Mouse (Mus musculus): ENCODE measurements around the gene Sh3rf3. TPM values are rescaled to one million over a fixed set of nuclear protein-coding genes. Genes with fewer than 3 reads are reported as not detected.

The Sh3rf3 gene
- polyA plus RNA-seq, 1 experiment from 2014 or later, result 0.63 TPM

- H3K27me3 ChIP-seq (ENCODE audit: control insufficient read depth, insufficient read depth, low read length), result no peaks in the 10 kb centered on the region
Observed at GRCm38 (mm10) chr10:58885816-58886215, 72.7 kb downstream of the Sh3rf3 start.

GRCm38 (mm10) chr10:58890671-58891439 is 77.7 kb downstream of the Sh3rf3 start:
- no peaks in the 10 kb centered on the region for H3K9me3 ChIP-seq (replicated peaks; ENCODE audit: control insufficient read depth, low read length)
- no peak for ATAC-seq (replicated peaks; ENCODE audit: insufficient number of reproducible peaks, low FRiP score, low TSS enrichment)
- H3K9ac ChIP-seq (ENCODE audit: low read depth, low read length), result no peak overlapping the region
- H3K27me3 ChIP-seq (ENCODE audit: control insufficient read depth, insufficient read depth, low read length), result no peaks in the 10 kb centered on the region
- no peak overlapping the region for H3K4me2 ChIP-seq
- H3K4me3 ChIP-seq (ENCODE audit: low read depth, low read length), result no peak overlapping the region
- no peaks in the 10 kb centered on the region for H3K36me3 ChIP-seq (ENCODE audit: control insufficient read depth, insufficient read depth, low read length)
- WGBS (ENCODE audit: insufficient replicate concordance), result 64% methylated on average over 16 of the region's 16 CpGs
- no peaks in the 10 kb centered on the region for H3K4me1 ChIP-seq (ENCODE audit: control insufficient read depth, insufficient read depth, low read length)
- no peak overlapping the region for H3K27ac ChIP-seq (ENCODE audit: low read depth, low read length)

More at GRCm38 (mm10) chr10:58885816-58886215, 72.7 kb downstream of the Sh3rf3 start:
- Histone ChIP-seq H3K27ac (ENCODE audit: low read depth, low read length) (no peak overlapping the region), H3K4me2 (no peak overlapping the region), H3K9ac (ENCODE audit: low read depth, low read length) (no peak overlapping the region), H3K9me3 (replicated peaks; ENCODE audit: control insufficient read depth, low read length) (no peaks in the 10 kb centered on the region), H3K4me1 (ENCODE audit: control insufficient read depth, insufficient read depth, low read length) (no peaks in the 10 kb centered on the region), H3K4me3 (ENCODE audit: low read depth, low read length) (no peak overlapping the region), H3K36me3 (ENCODE audit: control insufficient read depth, insufficient read depth, low read length) (no peaks in the 10 kb centered on the region)
- 68% methylated on average over 2 of the region's 2 CpGs for WGBS (ENCODE audit: insufficient replicate concordance)
- ATAC-seq (replicated peaks; ENCODE audit: insufficient number of reproducible peaks, low FRiP score, low TSS enrichment), result no peak

- Histone ChIP-seq H3K36me3 (ENCODE audit: control insufficient read depth, insufficient read depth, low read length) (no peaks in the 10 kb centered on the region), H3K27ac (ENCODE audit: low read depth, low read length) (no peak overlapping the region), H3K9ac (ENCODE audit: low read depth, low read length) (no peak overlapping the region), H3K4me2 (no peak overlapping the region), H3K4me1 (ENCODE audit: control insufficient read depth, insufficient read depth, low read length) (no peaks in the 10 kb centered on the region), H3K4me3 (ENCODE audit: low read depth, low read length) (no peak overlapping the region), H3K9me3 (replicated peaks; ENCODE audit: control insufficient read depth, low read length) (no peaks in the 10 kb centered on the region), H3K27me3 (ENCODE audit: control insufficient read depth, insufficient read depth, low read length) (0 out of 2 replicates have a peak, but pooled peaks cover 2% of the 10 kb centered on the region)
- WGBS (ENCODE audit: insufficient replicate concordance), result 71% methylated on average over 5 of the region's 5 CpGs
- ATAC-seq (replicated peaks; ENCODE audit: insufficient number of reproducible peaks, low FRiP score, low TSS enrichment), result no peak
Observed at GRCm38 (mm10) chr10:58895431-58895830, 82.3 kb downstream of the Sh3rf3 start.

GRCm38 (mm10) chr10:58897009-58897543 is 83.9 kb downstream of the Sh3rf3 start:
- no peak overlapping the region for H3K4me2 ChIP-seq
- H3K27me3 ChIP-seq (ENCODE audit: control insufficient read depth, insufficient read depth, low read length), result 0 out of 2 replicates have a peak, but pooled peaks cover 2% of the 10 kb centered on the region
- no peak overlapping the region for H3K4me3 ChIP-seq (ENCODE audit: low read depth, low read length)
- 68% methylated on average over 3 of the region's 3 CpGs for WGBS (ENCODE audit: insufficient replicate concordance)
- no peak for ATAC-seq (replicated peaks; ENCODE audit: insufficient number of reproducible peaks, low FRiP score, low TSS enrichment)
- no peak overlapping the region for H3K27ac ChIP-seq (ENCODE audit: low read depth, low read length)
- H3K9ac ChIP-seq (ENCODE audit: low read depth, low read length), result no peak overlapping the region
- no peaks in the 10 kb centered on the region for H3K9me3 ChIP-seq (replicated peaks; ENCODE audit: control insufficient read depth, low read length)
- H3K4me1 ChIP-seq (ENCODE audit: control insufficient read depth, insufficient read depth, low read length), result no peaks in the 10 kb centered on the region
- no peaks in the 10 kb centered on the region for H3K36me3 ChIP-seq (ENCODE audit: control insufficient read depth, insufficient read depth, low read length)

- Histone ChIP-seq H3K9ac (ENCODE audit: low read depth, low read length) (no peak overlapping the region), H3K27ac (ENCODE audit: low read depth, low read length) (no peak overlapping the region), H3K27me3 (ENCODE audit: control insufficient read depth, insufficient read depth, low read length) (peaks cover 3% of the 10 kb centered on the region), H3K4me3 (ENCODE audit: low read depth, low read length) (no peak overlapping the region), H3K4me2 (no peak overlapping the region), H3K9me3 (replicated peaks; ENCODE audit: control insufficient read depth, low read length) (no peaks in the 10 kb centered on the region), H3K4me1 (ENCODE audit: control insufficient read depth, insufficient read depth, low read length) (no peaks in the 10 kb centered on the region), H3K36me3 (ENCODE audit: control insufficient read depth, insufficient read depth, low read length) (no peaks in the 10 kb centered on the region)
- ATAC-seq (replicated peaks; ENCODE audit: insufficient number of reproducible peaks, low FRiP score, low TSS enrichment), result no peak
- WGBS (ENCODE audit: insufficient replicate concordance), result 30% methylated on average over 6 of the region's 6 CpGs
Observed at GRCm38 (mm10) chr10:58905253-58905652, 92.1 kb downstream of the Sh3rf3 start.

GRCm38 (mm10) chr10:58907001-58907443 is 93.9 kb downstream of the Sh3rf3 start:
- no peak overlapping the region for H3K4me2 ChIP-seq
- H3K9me3 ChIP-seq (replicated peaks; ENCODE audit: control insufficient read depth, low read length), result no peaks in the 10 kb centered on the region
- H3K27ac ChIP-seq (ENCODE audit: low read depth, low read length), result no peak overlapping the region
- H3K9ac ChIP-seq (ENCODE audit: low read depth, low read length), result no peak overlapping the region
- no peak for ATAC-seq (replicated peaks; ENCODE audit: insufficient number of reproducible peaks, low FRiP score, low TSS enrichment)
- H3K36me3 ChIP-seq (ENCODE audit: control insufficient read depth, insufficient read depth, low read length), result no peaks in the 10 kb centered on the region
- peaks cover 3% of the 10 kb centered on the region for H3K27me3 ChIP-seq (ENCODE audit: control insufficient read depth, insufficient read depth, low read length)
- no peak overlapping the region for H3K4me3 ChIP-seq (ENCODE audit: low read depth, low read length)
- H3K4me1 ChIP-seq (ENCODE audit: control insufficient read depth, insufficient read depth, low read length), result no peaks in the 10 kb centered on the region
- WGBS (ENCODE audit: insufficient replicate concordance), result 72% methylated on average over 5 of the region's 5 CpGs

- H3K4me1 ChIP-seq (ENCODE audit: control insufficient read depth, insufficient read depth, low read length), result no peaks in the 10 kb centered on the region
- H3K9ac ChIP-seq (ENCODE audit: low read depth, low read length), result no peak overlapping the region
- no peaks in the 10 kb centered on the region for H3K36me3 ChIP-seq (ENCODE audit: control insufficient read depth, insufficient read depth, low read length)
- 80% methylated on average over 8 of the region's 8 CpGs for WGBS (ENCODE audit: insufficient replicate concordance)
- H3K9me3 ChIP-seq (replicated peaks; ENCODE audit: control insufficient read depth, low read length), result no peaks in the 10 kb centered on the region
- H3K27me3 ChIP-seq (ENCODE audit: control insufficient read depth, insufficient read depth, low read length), result peaks cover 3% of the 10 kb centered on the region
- no peak overlapping the region for H3K4me2 ChIP-seq
- ATAC-seq (replicated peaks; ENCODE audit: insufficient number of reproducible peaks, low FRiP score, low TSS enrichment), result no peak
- H3K27ac ChIP-seq (ENCODE audit: low read depth, low read length), result no peak overlapping the region
- H3K4me3 ChIP-seq (ENCODE audit: low read depth, low read length), result no peak overlapping the region
Observed at GRCm38 (mm10) chr10:58908451-58908850, 95.3 kb downstream of the Sh3rf3 start.

GRCm38 (mm10) chr10:58915301-58916245 is 102.4 kb downstream of the Sh3rf3 start:
- Histone ChIP-seq H3K27ac (ENCODE audit: low read depth, low read length) (no peak overlapping the region), H3K4me3 (ENCODE audit: low read depth, low read length) (no peak overlapping the region), H3K36me3 (ENCODE audit: control insufficient read depth, insufficient read depth, low read length) (no peaks in the 10 kb centered on the region), H3K9me3 (replicated peaks; ENCODE audit: control insufficient read depth, low read length) (no peaks in the 10 kb centered on the region), H3K4me2 (no peak overlapping the region), H3K4me1 (ENCODE audit: control insufficient read depth, insufficient read depth, low read length) (no peaks in the 10 kb centered on the region), H3K9ac (ENCODE audit: low read depth, low read length) (no peak overlapping the region), H3K27me3 (ENCODE audit: control insufficient read depth, insufficient read depth, low read length) (0 out of 2 replicates have a peak, but pooled peaks cover 7% of the 10 kb centered on the region)
- no peak for ATAC-seq (replicated peaks; ENCODE audit: insufficient number of reproducible peaks, low FRiP score, low TSS enrichment)
- WGBS (ENCODE audit: insufficient replicate concordance), result 76% methylated on average over 8 of the region's 8 CpGs
